Comparison of ENCODE assay signal across 8 mouse cellular contexts in the genomic region with DNA sequence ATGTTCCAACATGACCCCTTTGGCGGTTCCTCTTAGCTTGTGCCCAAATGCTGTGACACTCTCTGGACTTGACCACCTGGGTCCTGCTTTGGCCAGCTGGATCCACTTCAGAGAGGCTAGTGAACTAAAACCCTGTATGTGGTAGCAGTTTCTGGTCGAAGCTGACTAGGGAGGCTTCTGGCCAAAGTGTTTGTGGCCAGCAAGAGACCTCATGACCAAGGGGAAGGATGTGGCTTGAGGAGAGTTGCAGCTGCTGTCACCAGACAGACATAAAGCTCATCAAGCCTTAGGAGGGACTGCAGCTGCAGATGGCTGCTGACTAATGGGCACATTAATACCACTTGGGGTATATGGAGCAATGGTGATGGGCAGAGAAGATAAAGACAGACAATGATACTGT.
DNase-seq lines count a peak whose midpoint lies in the region; ATAC-seq and TF ChIP-seq lines count a peak whose summit lies in the region.

No protein-coding gene starts in this region.

- no peak overlapping the region for H3K27ac ChIP-seq in heart, embryonic 10.5 days
- H3K27ac ChIP-seq in lung, embryonic 16.5 days (ENCODE audit: low read length), result peak overlapping the region; percentile 71
- H3K27ac ChIP-seq in neural tube, embryonic 15.5 days (replicated peaks), result no peak overlapping the region
- no peak overlapping the region for H3K27ac ChIP-seq in hindbrain, embryonic 11.5 days (ENCODE audit: low read depth, low read length)
- no peak overlapping the region for H3K27ac ChIP-seq in intestine, embryonic 16.5 days (ENCODE audit: low read length)

- H3K4me2 ChIP-seq in lung, embryonic 16.5 days (ENCODE audit: low read depth, low read length), result no peak overlapping the region
- no peak overlapping the region for H3K4me2 ChIP-seq in neural tube, embryonic 15.5 days
- H3K4me2 ChIP-seq in hindbrain, embryonic 11.5 days (replicated peaks; ENCODE audit: low read depth, low read length), result no peak overlapping the region
- no peak overlapping the region for H3K4me2 ChIP-seq in intestine, embryonic 16.5 days (ENCODE audit: low read depth, low read length)

- H3K79me3 ChIP-seq in C2C12 (ENCODE audit: low read depth), result no peaks in the 10 kb centered on the region

- no peak for TF ChIP-seq CTCF in C2C12 (IDR thresholded peaks at IDR 0.05; ENCODE audit: control insufficient read depth, insufficient read depth, insufficient read length)

- 53% methylated on average over 2 of the region's 2 CpGs for WGBS in heart, embryonic 10.5 days
- WGBS in lung, embryonic 16.5 days, result 36% methylated on average over 2 of the region's 2 CpGs
- 74% methylated on average over 2 of the region's 2 CpGs for WGBS in neural tube, embryonic 15.5 days
- WGBS in hindbrain, embryonic 11.5 days, result 69% methylated on average over 2 of the region's 2 CpGs
- 63% methylated on average over 2 of the region's 2 CpGs for WGBS in intestine, embryonic 16.5 days

- no peak overlapping the region for H3ac ChIP-seq in C2C12 (ENCODE audit: control insufficient read depth, insufficient read length, low read depth)

- no peak overlapping the region for H3K4me3 ChIP-seq in heart, embryonic 10.5 days
- no peak overlapping the region for H3K4me3 ChIP-seq in C2C12 (ENCODE audit: insufficient read depth, poor library complexity, severe bottlenecking)
- no peak overlapping the region for H3K4me3 ChIP-seq in lung, embryonic 16.5 days (ENCODE audit: low read length)
- no peak overlapping the region for H3K4me3 ChIP-seq in neural tube, embryonic 15.5 days (replicated peaks)
- H3K4me3 ChIP-seq in hindbrain, embryonic 11.5 days (ENCODE audit: low read depth, low read length), result no peak overlapping the region
- no peak overlapping the region for H3K4me3 ChIP-seq in intestine, embryonic 16.5 days (ENCODE audit: low read length)

- H3K9me3 ChIP-seq in heart, embryonic 10.5 days, result no peaks in the 10 kb centered on the region
- H3K9me3 ChIP-seq in lung, embryonic 16.5 days (ENCODE audit: control insufficient read depth, low read length), result no peaks in the 10 kb centered on the region
- no peaks in the 10 kb centered on the region for H3K9me3 ChIP-seq in neural tube, embryonic 15.5 days (replicated peaks)
- no peaks in the 10 kb centered on the region for H3K9me3 ChIP-seq in hindbrain, embryonic 11.5 days (ENCODE audit: control insufficient read depth, low read length)
- no peaks in the 10 kb centered on the region for H3K9me3 ChIP-seq in intestine, embryonic 16.5 days (ENCODE audit: control insufficient read depth, low read length)

- intact Hi-C loops in gastrocnemius, postnatal 14 days (cut with DNase I; ENCODE audit: low total_unique reads), result no loop called here

- no peaks in the 10 kb centered on the region for H3K27me3 ChIP-seq in heart, embryonic 10.5 days (ENCODE audit: insufficient read depth, poor library complexity, severe bottlenecking)
- no peaks in the 10 kb centered on the region for H3K27me3 ChIP-seq in C2C12 (ENCODE audit: control insufficient read depth, insufficient read depth, insufficient read length)
- H3K27me3 ChIP-seq in lung, embryonic 16.5 days (ENCODE audit: control insufficient read depth, insufficient read depth, low read depth, low read length), result no peaks in the 10 kb centered on the region
- H3K27me3 ChIP-seq in neural tube, embryonic 15.5 days (replicated peaks), result no peaks in the 10 kb centered on the region
- H3K27me3 ChIP-seq in hindbrain, embryonic 11.5 days (ENCODE audit: control insufficient read depth, insufficient read depth, low read length), result no peaks in the 10 kb centered on the region
- no peaks in the 10 kb centered on the region for H3K27me3 ChIP-seq in intestine, embryonic 16.5 days (replicated peaks; ENCODE audit: control insufficient read depth, insufficient read depth, low read length)

- H3K9ac ChIP-seq in lung, embryonic 16.5 days (ENCODE audit: low read length), result 0 out of 2 replicates have a peak overlapping the region, but pooled peaks have one; percentile 4
- no peak overlapping the region for H3K9ac ChIP-seq in neural tube, embryonic 15.5 days (replicated peaks)
- H3K9ac ChIP-seq in hindbrain, embryonic 11.5 days (ENCODE audit: low read depth, low read length), result no peak overlapping the region
- no peak overlapping the region for H3K9ac ChIP-seq in intestine, embryonic 16.5 days (ENCODE audit: low read depth, low read length)

- DNase-seq in heart, adult 18-20 months, result peak; percentile 72 to 89
- no peak for DNase-seq in heart, embryonic 10.5 days (ENCODE audit: low spot score)
- peak; percentile 71 for DNase-seq in gastrocnemius, postnatal 14 days
- no peak for DNase-seq in hindbrain, embryonic 11.5 days (ENCODE audit: low spot score)

- H3K36me3 ChIP-seq in heart, embryonic 10.5 days, result no peaks in the 10 kb centered on the region
- no peaks in the 10 kb centered on the region for H3K36me3 ChIP-seq in C2C12 (ENCODE audit: control insufficient read depth, insufficient read depth)
- H3K36me3 ChIP-seq in lung, embryonic 16.5 days (ENCODE audit: control insufficient read depth, insufficient read depth, low read length), result no peaks in the 10 kb centered on the region
- no peaks in the 10 kb centered on the region for H3K36me3 ChIP-seq in neural tube, embryonic 15.5 days
- H3K36me3 ChIP-seq in hindbrain, embryonic 11.5 days (ENCODE audit: control insufficient read depth, insufficient read depth, low read length), result no peaks in the 10 kb centered on the region
- H3K36me3 ChIP-seq in intestine, embryonic 16.5 days (ENCODE audit: control insufficient read depth, insufficient read depth, low read length), result no peaks in the 10 kb centered on the region

- ATAC-seq in lung, embryonic 16.5 days (ENCODE audit: low read depth), result peak; percentile 60
- no peak for ATAC-seq in neural tube, embryonic 15.5 days (ENCODE audit: low FRiP score)
- no peak for ATAC-seq in hindbrain, embryonic 11.5 days (ENCODE audit: low FRiP score)
- no peak for ATAC-seq in intestine, embryonic 16.5 days

- peaks cover 12% of the 10 kb centered on the region for H3K4me1 ChIP-seq in heart, embryonic 10.5 days
- peaks cover 36% of the 10 kb centered on the region for H3K4me1 ChIP-seq in lung, embryonic 16.5 days (replicated peaks; ENCODE audit: control insufficient read depth, insufficient read depth, low read length)
- H3K4me1 ChIP-seq in neural tube, embryonic 15.5 days, result peaks cover 9% of the 10 kb centered on the region; the same call in 1 of the 2 replicates
- no peaks in the 10 kb centered on the region for H3K4me1 ChIP-seq in hindbrain, embryonic 11.5 days (replicated peaks; ENCODE audit: control insufficient read depth, insufficient read depth, low read length)
- peaks cover 12% of the 10 kb centered on the region for H3K4me1 ChIP-seq in intestine, embryonic 16.5 days (ENCODE audit: control insufficient read depth, insufficient read depth, low read length)

- H3K79me2 ChIP-seq in C2C12 (ENCODE audit: control insufficient read depth, insufficient read depth), result no peaks in the 10 kb centered on the region

TF ChIP-seq in C2C12, 6 proteins besides CTCF, POLR2A, EP300 and RAD21:
- TF ChIP-seq MYOD1 (IDR thresholded peaks at IDR 0.05; ENCODE audit: control insufficient read depth, insufficient read length, low read depth) (peak; percentile 99), MAX (IDR thresholded peaks at IDR 0.05) (peak; percentile 90), USF1 (IDR thresholded peaks at IDR 0.05; ENCODE audit: low read depth) (peak; percentile 62), CEBPB (IDR thresholded peaks at IDR 0.05; ENCODE audit: low read depth) (peak; percentile 84), MYOG (IDR thresholded peaks at IDR 0.05; ENCODE audit: control insufficient read depth, extremely low read depth, insufficient read length) (no peak)

Comparison
In these comparisons a context has a peak if more than half of its experiments do, and no peak if none do; other contexts are left out.
1. DNase-seq: peak in heart, adult 18-20 months (2 of 2) and gastrocnemius, postnatal 14 days (single experiment); none in heart, embryonic 10.5 days (single experiment) and hindbrain, embryonic 11.5 days (single experiment).